Mouse (Mus musculus) CH12.LX (cell line): Measurements from ENCODE around the gene Prr5l. TPM values are rescaled to one million over a fixed set of nuclear protein-coding genes. Genes with fewer than 3 reads are reported as not detected.

ENCODE experiments used
- DNase-seq: peaks from one replicate; pipeline ENCODE4 v3.0.0-alpha.2; 2013; ENCODE audit errors: extremely low read depth
- H3K27ac ChIP-seq: 2 replicates; pipeline ENCODE4 v1.5.1; 2012; ENCODE audit warnings: low read depth, mild to moderate bottlenecking, control low read depth, moderate library complexity; ENCODE audit not compliant: insufficient read depth
- H3K27me3 ChIP-seq: replicated peaks from 2 replicates; pipeline ENCODE3; 2012; ENCODE audit warnings: inconsistent platforms
- H3K36me3 ChIP-seq, 2 experiments: replicated peaks in 1 of 2; 2 replicates each; pipeline versions ENCODE3 to v1.6.1; 2012; ENCODE audit warnings: inconsistent platforms in 1 of 2, low read length in 1 of 2, mild to moderate bottlenecking in 1 of 2, mixed read lengths in 1 of 2, moderate library complexity in 1 of 2; ENCODE audit not compliant: control insufficient read depth in 1 of 2, insufficient read depth in 1 of 2
- H3K4me1 ChIP-seq, 2 experiments: 2 replicates each; pipeline ENCODE4 v1.6.1; 2012; ENCODE audit warnings: inconsistent platforms in 1 of 2, moderate library complexity in 1 of 2; ENCODE audit not compliant: insufficient read depth in 2 of 2, control insufficient read depth in 1 of 2
- H3K4me2 ChIP-seq: 2 replicates; pipeline ENCODE4 v1.6.1; 2012; ENCODE audit warnings: low read depth, mild to moderate bottlenecking, control low read depth; ENCODE audit not compliant: poor library complexity, insufficient read depth, severe bottlenecking
- H3K4me3 ChIP-seq, 3 experiments: fragments of 150-350 bp in 1 of 3; sonication (generic) in 1 of 3; replicated peaks in 1 of 3; 2 replicates each; pipeline versions ENCODE3 to v1.5.1; 2011 to 2012; ENCODE audit warnings: low read depth in 2 of 3, low read length in 2 of 3, mild to moderate bottlenecking in 2 of 3, moderate library complexity in 2 of 3, control low read depth in 1 of 3, improper control_type of control experiment in 1 of 3, inconsistent platforms in 1 of 3, mixed read lengths in 1 of 3; ENCODE audit not compliant: poor library complexity in 1 of 3
- H3K79me2 ChIP-seq: replicated peaks from 2 replicates; pipeline ENCODE4 v1.6.1; 2012; ENCODE audit warnings: mild to moderate bottlenecking, moderate library complexity; ENCODE audit not compliant: control insufficient read depth, poor library complexity, insufficient read depth, severe bottlenecking; ENCODE audit errors: extremely low read depth
- H3K9ac ChIP-seq: 2 replicates; pipeline ENCODE4 v1.6.1; 2012; ENCODE audit warnings: low read depth, mild to moderate bottlenecking, control low read depth, moderate library complexity; ENCODE audit not compliant: insufficient read depth
- H3K9me3 ChIP-seq: replicated peaks from 2 replicates; pipeline ENCODE3; 2012; ENCODE audit warnings: low read length, inconsistent platforms, mixed read lengths
- BHLHE40 ChIP-seq: IDR thresholded peaks from 2 replicates; pipeline ENCODE4 v1.6.1; 2011; ENCODE audit warnings: mild to moderate bottlenecking, low read depth, low read length, improper control_type of control experiment
- CHD1 ChIP-seq: IDR thresholded peaks from 2 replicates; pipeline ENCODE4 v1.6.1; 2012; ENCODE audit warnings: low read depth, low read length, improper control_type of control experiment, inconsistent platforms
- CHD2 ChIP-seq: IDR thresholded peaks from 2 replicates; pipeline ENCODE4 v1.6.1; 2011; ENCODE audit warnings: low read length, improper control_type of control experiment
- CTCF ChIP-seq, 2 experiments: IDR thresholded peaks in 1 of 2; conservative IDR thresholded peaks in 1 of 2; 2 replicates each; pipeline ENCODE4 v1.5.1; 2011 to 2012; ENCODE audit warnings: low read depth in 2 of 2, low read length in 2 of 2, improper control_type of control experiment in 1 of 2, inconsistent platforms in 1 of 2, mild to moderate bottlenecking in 1 of 2, moderate library complexity in 1 of 2
- E2F4 ChIP-seq: IDR thresholded peaks from 2 replicates; pipeline ENCODE4 v1.6.1; 2011; ENCODE audit warnings: low read depth, low read length, improper control_type of control experiment; ENCODE audit not compliant: insufficient replicate concordance
- GABPA ChIP-seq: IDR thresholded peaks from 2 replicates; pipeline ENCODE4 v1.6.1; 2012; ENCODE audit warnings: low read depth, low read length, improper control_type of control experiment, inconsistent platforms; ENCODE audit not compliant: insufficient replicate concordance
- JUN ChIP-seq: IDR thresholded peaks from 2 replicates; pipeline ENCODE4 v1.6.1; 2011; ENCODE audit warnings: low read depth, mild to moderate bottlenecking, low read length, improper control_type of control experiment, moderate library complexity; ENCODE audit not compliant: insufficient read depth
- JUND ChIP-seq: conservative IDR thresholded peaks from 2 replicates; pipeline ENCODE4 v1.6.1; 2011; ENCODE audit warnings: low read depth, low read length, improper control_type of control experiment
- KAT2A ChIP-seq: IDR thresholded peaks from 2 replicates; pipeline ENCODE4 v1.6.1; 2012; ENCODE audit warnings: low read length, improper control_type of control experiment, inconsistent platforms; ENCODE audit not compliant: insufficient replicate concordance
- MAX ChIP-seq: IDR thresholded peaks from 2 replicates; pipeline ENCODE4 v1.6.1; 2011; ENCODE audit warnings: low read length, improper control_type of control experiment
- MYC ChIP-seq: IDR thresholded peaks from 2 replicates; pipeline ENCODE4 v1.6.1; 2011; ENCODE audit warnings: low read depth, mild to moderate bottlenecking, improper control_type of control experiment, low read length
- NRF1 ChIP-seq: IDR thresholded peaks from 2 replicates; pipeline ENCODE4 v1.6.1; 2014; ENCODE audit warnings: low read depth, mild to moderate bottlenecking, inconsistent platforms, low read length, improper control_type of control experiment, moderate library complexity
- RAD21 ChIP-seq: IDR thresholded peaks from 2 replicates; pipeline ENCODE4 v1.6.1; 2011; ENCODE audit warnings: low read depth, mild to moderate bottlenecking, low read length, improper control_type of control experiment, moderate library complexity
- RCOR1 ChIP-seq: conservative IDR thresholded peaks from 2 replicates; pipeline ENCODE4 v1.6.1; 2012; ENCODE audit warnings: low read depth, mild to moderate bottlenecking, inconsistent platforms, low read length, improper control_type of control experiment
- SIN3A ChIP-seq: IDR thresholded peaks from 2 replicates; pipeline ENCODE4 v1.6.1; 2012; ENCODE audit warnings: low read length, improper control_type of control experiment, inconsistent platforms
- SMC3 ChIP-seq: IDR thresholded peaks from 2 replicates; pipeline ENCODE4 v1.6.1; 2011; ENCODE audit warnings: low read depth, low read length, improper control_type of control experiment
- UBTF ChIP-seq: IDR thresholded peaks from 2 replicates; pipeline ENCODE4 v1.6.1; 2012; ENCODE audit warnings: low read depth, mild to moderate bottlenecking, inconsistent platforms, low read length, improper control_type of control experiment, moderate library complexity
- ZC3H11A ChIP-seq: IDR thresholded peaks from 2 replicates; pipeline ENCODE4 v1.6.1; 2012; ENCODE audit warnings: low read depth, mild to moderate bottlenecking, inconsistent platforms, low read length, improper control_type of control experiment
- ZMIZ1 ChIP-seq: IDR thresholded peaks from 2 replicates; pipeline ENCODE4 v1.6.1; 2012; ENCODE audit warnings: low read depth, mild to moderate bottlenecking, inconsistent platforms, low read length, improper control_type of control experiment
- ZNF384 ChIP-seq: IDR thresholded peaks from 2 replicates; pipeline ENCODE4 v1.6.1; 2012; ENCODE audit warnings: low read depth, low read length, improper control_type of control experiment, inconsistent platforms
- dilution Hi-C: fragments of 300-500 bp; cut with MboI; formaldehyde crosslinking; loops from 2 replicates; pipeline ENCODE4 v1.14.3; 2020; ENCODE audit warnings: low sequenced_read_pairs; ENCODE audit not compliant: extremely low pct_unique_long_range_greater_than_20kb, extremely low pct_ligation_motif_present
- in situ Hi-C: fragments of 300-500 bp; cut with MboI; formaldehyde crosslinking; loops from 3 replicates; pipeline ENCODE4 v1.14.3; 2019; ENCODE audit warnings: low sequenced_read_pairs, low pct_ligation_motif_present, low pct_unique_long_range_greater_than_20kb, mixed read lengths
- polyA plus RNA-seq: library from polyadenylated mRNA; unstranded; fragments of >175 nt; gene quantifications from 2 replicates; pipeline ENCODE4 v1.2.1, GENCODE M21; 2012; ENCODE audit warnings: low read depth; ENCODE audit not compliant: insufficient read length
- total RNA-seq, 2 experiments: library from RNA; depleted of rRNA; stranded (reverse); fragments of 300-350 nt in 1 of 2; fragments of >200 nt in 1 of 2; gene quantifications; 2 replicates each; pipeline ENCODE4 v1.2.3; 2012 to 2014

Prr5l gene
- total and polyA plus RNA-seq, 3 experiments = 0.21 to 0.93 TPM; not detected in 1

GRCm38 (mm10) chr2:101881471-101882162, 1.2 kb downstream of the Prr5l start (continued):
- no peak for TF ChIP-seq BHLHE40
- TF ChIP-seq UBTF = no peak
- TF ChIP-seq SIN3A = no peak
- TF ChIP-seq ZNF384 = no peak
- TF ChIP-seq KAT2A = no peak
- TF ChIP-seq RCOR1 = no peak
- TF ChIP-seq, all 38 proteins: peak for 4

- Histone ChIP-seq H3K4me3 (no peak overlapping the region), H3K36me3 (no peaks in the 10 kb centered on the region), H3K27me3 (peaks cover 2% of the 10 kb centered on the region), H3K9ac (no peak overlapping the region), H3K4me1 (peaks cover 3 to 5% of the 10 kb centered on the region in 2 experiments), H3K4me2 (0 out of 2 replicates have a peak overlapping the region, but pooled peaks have one; percentile 21), H3K79me2 (no peaks in the 10 kb centered on the region), H3K9me3 (no peaks in the 10 kb centered on the region), H3K27ac (no peak overlapping the region)
- dilution Hi-C loops = no loop called here
- DNase-seq = peak; percentile 56
- in situ Hi-C loops = no loop called here
- TF ChIP-seq MYC (no peak), CHD2 (no peak), CTCF (conservative IDR thresholded peaks at IDR 0.05 in 1 of 2, IDR thresholded peaks at IDR 0.05 in 1 of 2; ENCODE audit: low read depth in 2 of 2, low read length in 2 of 2) (peak; percentile 46 to 75), JUND (no peak), NRF1 (no peak), E2F4 (no peak), SIN3A (no peak), RAD21 (peak; percentile 66), SMC3 (peak; percentile 69)
Observed at GRCm38 (mm10) chr2:101871179-101871578, 11.6 kb downstream of the Prr5l start.

DNA sequence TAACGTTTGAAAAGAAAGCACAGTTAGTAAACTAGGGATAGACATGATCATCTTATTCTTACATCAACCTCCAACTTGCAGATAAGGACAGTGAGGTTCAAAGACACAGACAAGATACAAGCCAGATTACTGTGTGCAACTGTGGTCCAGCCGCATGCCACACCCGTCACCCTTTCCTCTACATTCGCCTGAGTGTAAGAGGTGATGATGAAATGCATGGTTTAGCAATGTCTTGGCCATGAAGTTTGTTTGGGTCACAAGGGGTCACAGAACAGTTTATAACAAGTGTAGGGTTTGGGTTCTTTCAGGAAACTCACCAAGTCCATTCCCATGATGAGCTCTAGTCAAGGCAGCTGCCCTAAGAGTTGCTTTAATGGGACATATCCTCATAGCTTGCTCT, 14.1 kb downstream of the Prr5l start:
- H3K27me3 ChIP-seq = peaks cover 2% of the 10 kb centered on the region
- H3K36me3 ChIP-seq = no peaks in the 10 kb centered on the region
- in situ Hi-C loops = no loop called here
- dilution Hi-C loops = no loop called here
- peaks cover 0 to 6% of the 10 kb centered on the region in 2 experiments; a peak in 2 of 4 replicates for H3K4me1 ChIP-seq
- H3K9me3 ChIP-seq = no peaks in the 10 kb centered on the region
- H3K79me2 ChIP-seq = no peaks in the 10 kb centered on the region
- no peak for DNase-seq
- H3K4me2 ChIP-seq = no peak overlapping the region
- TF ChIP-seq UBTF = no peak
- no peak for TF ChIP-seq ZMIZ1
- no peak for TF ChIP-seq GABPA
- no peak for TF ChIP-seq RCOR1
- no peak for TF ChIP-seq CHD1
- no peak for TF ChIP-seq MAX
- TF ChIP-seq NRF1 = no peak
- TF ChIP-seq JUND = no peak
- no peak for TF ChIP-seq ZC3H11A
- TF ChIP-seq MYC = no peak
- no peak for TF ChIP-seq JUN
- TF ChIP-seq SMC3 = no peak
- H3K27ac ChIP-seq = no peak overlapping the region
- H3K9ac ChIP-seq = no peak overlapping the region
- H3K4me3 ChIP-seq = no peak overlapping the region
